Mouse (Mus musculus): ENCODE data around the gene Ugdh.

- TF ChIP-seq POLR2A (IDR thresholded peaks at IDR 0.05; ENCODE audit: borderline replicate concordance, control insufficient read depth, low read depth, low read length) = no peak
- TF ChIP-seq CTCF (IDR thresholded peaks at IDR 0.05; ENCODE audit: control insufficient read depth, insufficient read depth, low read length) = no peak
These were observed 48.5 kb downstream of the Ugdh start for GRCm38 (mm10) chr5:65387008-65387867.

Data from bone marrow, adult 2 months (tissue).